Mouse (Mus musculus) lung, embryonic 16.5 days (tissue): ENCODE results near the gene Kbtbd13. TPM values are rescaled to one million over a fixed set of nuclear protein-coding genes. Genes with fewer than 3 reads are reported as not detected.

ENCODE experiments used
- ATAC-seq: fragments of 200-750 bp; cut with Nextera tagmentation; 2 replicates; pipeline ENCODE4 v1.8.0; 2017; ENCODE audit warnings: low read depth, mild to moderate bottlenecking, moderate library complexity
- H3K27ac ChIP-seq: fragments of 300-500 bp; sonication (generic); 2 replicates; pipeline ENCODE4 v1.5.1; 2014; ENCODE audit warnings: mild to moderate bottlenecking, control low read depth, low read length
- H3K27me3 ChIP-seq: fragments of 300-500 bp; sonication (generic); 2 replicates; pipeline ENCODE4 v1.6.1; 2014; ENCODE audit warnings: low read depth, low read length, mixed read lengths; ENCODE audit not compliant: control insufficient read depth, insufficient read depth
- H3K36me3 ChIP-seq: fragments of 300-500 bp; sonication (generic); 2 replicates; pipeline ENCODE4 v1.6.1; 2014; ENCODE audit warnings: low read length; ENCODE audit not compliant: control insufficient read depth, insufficient read depth
- H3K4me1 ChIP-seq: fragments of 300-500 bp; sonication (generic); replicated peaks from 2 replicates; pipeline ENCODE4 v1.6.1; 2014; ENCODE audit warnings: low read length, mixed read lengths; ENCODE audit not compliant: control insufficient read depth, insufficient read depth
- H3K4me2 ChIP-seq: fragments of 300-500 bp; sonication (generic); 2 replicates; pipeline ENCODE4 v1.6.1; 2014; ENCODE audit warnings: low read depth, low read length, control low read depth
- H3K4me3 ChIP-seq: fragments of 300-500 bp; sonication (generic); 2 replicates; pipeline ENCODE4 v1.5.1; 2014; ENCODE audit warnings: mild to moderate bottlenecking, low read length, control low read depth
- H3K9ac ChIP-seq: fragments of 300-500 bp; sonication (generic); 2 replicates; pipeline ENCODE4 v1.6.1; 2014; ENCODE audit warnings: low read length, control low read depth
- H3K9me3 ChIP-seq: fragments of 300-500 bp; sonication (generic); 2 replicates; pipeline ENCODE4 v1.6.1; 2016; ENCODE audit warnings: low read length; ENCODE audit not compliant: control insufficient read depth
- whole genome bisulfite sequencing: fragments of 180-500 bp; shearing (Covaris S2); extraction: QIAGEN DNeasy Blood & Tissue Kit; methylation state at CpG from one replicate; pipeline ENCODE4 v1.1.7; 2014; 5-methylcytosine and 5-hydroxymethylcytosine counted together
- polyA plus RNA-seq: library from polyadenylated mRNA; unstranded; fragments of >200 nt; fragmentation: Nextera tagmentation; extraction: Ambion mirVana; gene quantifications from 2 replicates; pipeline ENCODE4 v1.2.1, GENCODE M21; 2015

Gene Kbtbd13
- polyA plus RNA-seq, 1 experiment from 2014 or later = 4.7 TPM

- H3K9me3 ChIP-seq = peaks cover 3% of the 10 kb centered on the region; the same call in 1 of the 2 replicates
- no peaks in the 10 kb centered on the region for H3K36me3 ChIP-seq
- peaks cover 19% of the 10 kb centered on the region for H3K27me3 ChIP-seq
- peak; percentile 87 for ATAC-seq
- 13% methylated on average over 8 of the region's 8 CpGs for WGBS
- H3K9ac ChIP-seq = no peak overlapping the region
- no peak overlapping the region for H3K4me3 ChIP-seq
- H3K27ac ChIP-seq = peak overlapping the region; percentile 86
- peaks cover 44% of the 10 kb centered on the region for H3K4me1 ChIP-seq
- H3K4me2 ChIP-seq = 0 out of 2 replicates have a peak overlapping the region, but pooled peaks have one; percentile 1
Measured at GRCm38 (mm10) chr9:65386373-65387140, 4.9 kb downstream of the Kbtbd13 start.

DNA sequence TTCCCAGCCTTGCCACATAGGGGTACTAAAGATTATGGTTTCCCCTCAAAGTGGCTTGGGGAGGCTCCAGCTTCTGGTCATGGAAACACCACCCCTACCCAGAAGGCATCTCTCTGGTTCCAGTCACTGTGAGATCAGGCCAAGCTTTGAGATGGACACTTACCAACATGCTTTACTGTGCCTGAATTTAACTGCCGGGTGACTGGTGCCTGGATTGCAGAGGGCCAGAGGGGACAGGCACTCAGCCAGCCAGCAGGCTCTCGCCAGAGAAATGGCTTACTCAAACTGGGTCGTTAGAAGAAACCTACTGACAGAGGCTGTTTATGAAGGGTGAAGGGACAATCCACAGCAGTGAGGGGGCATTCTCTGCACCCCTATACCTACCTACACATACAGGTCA lies 7.2 kb downstream of the Kbtbd13 start:
- no peak overlapping the region for H3K9ac ChIP-seq
- H3K9me3 ChIP-seq = no peaks in the 10 kb centered on the region
- H3K27me3 ChIP-seq = no peaks in the 10 kb centered on the region
- no peak overlapping the region for H3K4me3 ChIP-seq
- H3K27ac ChIP-seq = peak overlapping the region; percentile 83
- H3K36me3 ChIP-seq = no peaks in the 10 kb centered on the region
- WGBS = 24% methylated on average over 3 of the region's 3 CpGs
- peak; percentile 8; the same call in 1 of the 2 replicates for ATAC-seq
- H3K4me2 ChIP-seq = no peak overlapping the region
- peaks cover 38% of the 10 kb centered on the region for H3K4me1 ChIP-seq

DNA sequence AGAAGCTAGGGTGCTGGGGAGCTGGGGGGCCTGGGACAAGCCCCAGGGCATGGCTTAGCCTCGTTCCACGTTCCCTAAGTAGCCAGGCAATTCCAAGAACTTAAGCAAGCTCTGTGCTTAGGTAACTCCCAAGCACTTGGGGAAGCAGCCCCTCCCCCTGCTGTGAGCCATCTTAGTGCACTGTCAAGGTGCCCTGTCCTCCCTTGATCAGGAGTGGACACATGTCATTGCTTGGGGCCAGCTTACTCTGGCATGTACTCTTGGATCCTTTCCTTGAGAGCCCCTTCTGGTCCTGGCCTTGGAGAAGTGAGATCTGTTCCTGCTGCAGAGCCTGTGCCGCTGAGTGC lies 8.7 kb downstream of the Kbtbd13 start:
- Histone ChIP-seq H3K9ac (no peak overlapping the region), H3K27ac (peak overlapping the region; percentile 60), H3K4me1 (peaks cover 35% of the 10 kb centered on the region), H3K36me3 (no peaks in the 10 kb centered on the region), H3K9me3 (no peaks in the 10 kb centered on the region), H3K27me3 (no peaks in the 10 kb centered on the region), H3K4me2 (no peak overlapping the region), H3K4me3 (no peak overlapping the region)
- WGBS = 37% methylated on average over 3 of the region's 3 CpGs
- ATAC-seq = no peak

GRCm38 (mm10) chr9:65382031-65382750 lies 9.3 kb downstream of the Kbtbd13 start:
- H3K4me3 ChIP-seq = no peak overlapping the region
- H3K9me3 ChIP-seq = no peaks in the 10 kb centered on the region
- H3K4me2 ChIP-seq = no peak overlapping the region
- WGBS = 65% methylated on average over 6 of the region's 6 CpGs
- ATAC-seq = no peak
- H3K27ac ChIP-seq = peak overlapping the region; percentile 60
- H3K36me3 ChIP-seq = no peaks in the 10 kb centered on the region
- no peaks in the 10 kb centered on the region for H3K27me3 ChIP-seq
- no peak overlapping the region for H3K9ac ChIP-seq
- peaks cover 29% of the 10 kb centered on the region for H3K4me1 ChIP-seq

DNA sequence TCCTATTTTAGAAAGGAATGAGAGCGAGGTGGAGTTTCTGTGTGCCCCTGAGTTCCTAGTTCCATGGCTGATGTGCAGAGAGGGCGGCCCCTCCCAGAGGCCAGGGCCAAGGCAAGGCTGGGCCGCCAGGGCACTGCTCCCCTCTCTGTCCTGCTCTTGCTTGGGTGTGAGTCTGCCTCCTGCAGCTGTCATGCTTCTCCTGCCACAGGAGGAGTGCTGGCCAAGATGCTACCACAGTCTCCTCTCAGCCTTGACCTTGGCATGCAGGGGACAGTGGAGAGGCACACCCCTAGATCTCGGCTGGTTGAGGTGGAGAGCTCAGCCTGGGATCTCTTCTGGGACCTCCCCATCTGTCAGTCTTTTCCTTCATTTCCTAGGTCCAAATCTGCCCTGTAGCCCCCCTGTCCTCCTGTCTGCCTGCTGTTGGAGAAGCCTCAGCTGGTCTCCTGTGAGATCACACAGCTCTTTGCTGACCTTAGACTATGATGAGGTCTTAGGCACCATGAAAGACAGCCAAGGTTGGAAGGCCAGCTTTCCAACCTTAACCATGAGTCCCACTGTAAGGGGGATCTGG lies 10.3 kb downstream of the Kbtbd13 start:
- H3K36me3 ChIP-seq = no peaks in the 10 kb centered on the region
- H3K27me3 ChIP-seq = no peaks in the 10 kb centered on the region
- 0 out of 2 replicates have a peak overlapping the region, but pooled peaks have one; percentile 14 for H3K9ac ChIP-seq
- H3K4me2 ChIP-seq = no peak overlapping the region
- peak; percentile 73 for ATAC-seq
- H3K4me3 ChIP-seq = no peak overlapping the region
- H3K27ac ChIP-seq = peak overlapping the region; percentile 56
- H3K4me1 ChIP-seq = peaks cover 27% of the 10 kb centered on the region
- no peaks in the 10 kb centered on the region for H3K9me3 ChIP-seq
- WGBS = 54% methylated on average over 4 of the region's 4 CpGs

DNA sequence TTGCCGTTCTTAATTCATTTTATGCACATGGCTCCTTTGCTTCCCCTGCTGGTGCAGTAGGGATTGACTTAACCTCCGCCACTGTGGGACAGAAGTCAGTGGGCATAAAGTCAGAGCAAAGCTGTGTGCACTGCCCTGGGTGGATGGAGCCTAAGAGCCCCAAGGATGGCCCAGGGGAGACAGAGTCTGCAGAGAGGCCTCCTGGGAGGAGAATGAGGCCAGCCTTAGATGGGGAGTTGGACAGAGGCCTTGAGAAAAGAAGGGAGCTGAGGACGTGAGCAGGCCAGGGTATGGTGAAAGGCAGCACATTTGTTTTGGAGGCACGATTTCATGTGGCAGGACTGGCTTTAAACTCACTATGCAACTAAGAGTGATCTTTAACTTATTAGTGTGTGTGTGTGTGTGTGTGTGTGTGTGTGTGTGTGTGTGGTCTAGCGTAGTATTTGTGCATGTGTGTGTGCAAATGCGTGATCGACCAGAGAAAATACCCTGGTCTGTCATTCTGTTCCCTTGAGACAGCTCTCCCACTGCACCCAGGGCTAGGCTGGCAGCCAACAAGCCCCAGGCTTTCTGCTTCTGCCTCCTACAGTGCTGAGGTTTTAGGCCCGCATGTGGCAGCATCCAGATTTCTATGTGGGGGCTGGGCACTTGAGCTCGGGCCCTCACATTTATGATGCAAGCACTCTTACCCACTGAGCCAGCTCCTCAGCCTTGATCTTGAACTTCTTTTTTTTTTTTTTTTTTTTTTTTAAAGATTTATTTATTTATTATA lies 16.1 kb downstream of the Kbtbd13 start:
- H3K36me3 ChIP-seq = no peaks in the 10 kb centered on the region
- no peak overlapping the region for H3K9ac ChIP-seq
- no peaks in the 10 kb centered on the region for H3K4me1 ChIP-seq
- peak; percentile 79 for ATAC-seq
- H3K27ac ChIP-seq = peak overlapping the region; percentile 82
- H3K4me2 ChIP-seq = no peak overlapping the region
- 61% methylated on average over 9 of the region's 9 CpGs for WGBS
- no peak overlapping the region for H3K4me3 ChIP-seq
- no peaks in the 10 kb centered on the region for H3K27me3 ChIP-seq
- H3K9me3 ChIP-seq = no peaks in the 10 kb centered on the region

- Histone ChIP-seq H3K9me3 (no peaks in the 10 kb centered on the region), H3K4me3 (no peak overlapping the region), H3K27me3 (no peaks in the 10 kb centered on the region), H3K4me2 (no peak overlapping the region), H3K36me3 (no peaks in the 10 kb centered on the region), H3K27ac (peak overlapping the region; percentile 82), H3K4me1 (no peaks in the 10 kb centered on the region), H3K9ac (no peak overlapping the region)
- 70% methylated on average over 5 of the region's 5 CpGs for WGBS
- ATAC-seq = no peak
Measured at GRCm38 (mm10) chr9:65374468-65375162, 16.8 kb downstream of the Kbtbd13 start.

DNA sequence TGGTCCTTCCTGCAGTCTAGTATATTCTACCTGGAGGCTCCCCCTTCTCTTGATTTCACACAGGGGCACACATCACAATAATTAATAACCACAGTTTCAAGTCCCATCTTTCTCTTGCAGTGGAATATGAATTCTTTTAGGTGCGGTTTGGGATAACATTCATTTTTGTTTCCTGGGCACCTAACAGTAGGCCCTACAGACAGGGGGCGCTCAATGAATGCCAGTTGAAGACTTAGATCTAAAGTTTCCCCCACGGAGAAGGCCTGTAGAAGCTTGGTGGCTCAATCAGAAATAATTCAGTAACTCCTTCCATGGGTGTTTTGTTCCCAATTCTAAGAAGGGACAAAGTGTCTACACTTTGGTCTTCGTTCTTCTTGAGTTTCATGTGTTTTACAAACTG lies 19.0 kb downstream of the Kbtbd13 start:
- H3K4me1 ChIP-seq = no peaks in the 10 kb centered on the region
- H3K9ac ChIP-seq = no peak overlapping the region
- no peak overlapping the region for H3K4me2 ChIP-seq
- WGBS = 60% methylated on average over 4 of the region's 4 CpGs
- H3K36me3 ChIP-seq = no peaks in the 10 kb centered on the region
- H3K4me3 ChIP-seq = no peak overlapping the region
- no peaks in the 10 kb centered on the region for H3K27me3 ChIP-seq
- ATAC-seq = no peak
- H3K9me3 ChIP-seq = no peaks in the 10 kb centered on the region
- H3K27ac ChIP-seq = no peak overlapping the region
